Mouse (Mus musculus) forebrain, embryonic 14.5 days (tissue): ENCODE measurements around the gene Gch1. TPM values are rescaled to one million over a fixed set of nuclear protein-coding genes. Genes with fewer than 3 reads are reported as not detected.

Source experiments
- ATAC-seq: fragments of 200-750 bp; cut with Nextera tagmentation; 2 replicates; pipeline ENCODE4 v1.8.0; 2017; ENCODE audit warnings: mild to moderate bottlenecking, moderate library complexity
- DNase-seq: peaks from one replicate; pipeline ENCODE4 v3.0.0-alpha.2; 2015; ENCODE audit warnings: low spot score
- H3K27ac ChIP-seq: fragments of 300-500 bp; sonication (generic); 2 replicates; pipeline ENCODE4 v1.5.1; 2014; ENCODE audit warnings: low read depth, mild to moderate bottlenecking, control low read depth, low read length, moderate library complexity
- H3K27me3 ChIP-seq: fragments of 300-500 bp; sonication (generic); replicated peaks from 2 replicates; pipeline ENCODE4 v1.6.1; 2014; ENCODE audit warnings: low read length, control low read depth, mixed read lengths; ENCODE audit not compliant: control insufficient read depth, insufficient read depth
- H3K36me3 ChIP-seq: fragments of 300-500 bp; sonication (generic); 2 replicates; pipeline ENCODE4 v1.6.1; 2014; ENCODE audit warnings: low read length, control low read depth; ENCODE audit not compliant: control insufficient read depth, insufficient read depth
- H3K4me1 ChIP-seq: fragments of 300-500 bp; sonication (generic); 2 replicates; pipeline ENCODE4 v1.6.1; 2014; ENCODE audit warnings: antibody characterized with exemption, low read length, control low read depth; ENCODE audit not compliant: control insufficient read depth, insufficient read depth
- H3K4me2 ChIP-seq: fragments of 300-500 bp; sonication (generic); 2 replicates; pipeline ENCODE4 v1.6.1; 2014; ENCODE audit warnings: mild to moderate bottlenecking, control low read depth, low read length
- H3K4me3 ChIP-seq: fragments of 300-500 bp; sonication (generic); 2 replicates; pipeline ENCODE4 v1.5.1; 2014; ENCODE audit warnings: low read depth, low read length, control low read depth
- H3K9ac ChIP-seq: fragments of 300-500 bp; sonication (generic); 2 replicates; pipeline ENCODE4 v1.6.1; 2014; ENCODE audit warnings: mild to moderate bottlenecking, low read length, control low read depth, moderate library complexity
- H3K9me3 ChIP-seq: fragments of 300-500 bp; sonication (generic); replicated peaks from 2 replicates; pipeline ENCODE4 v1.6.1; 2016; ENCODE audit warnings: low read length, control low read depth, mixed read lengths; ENCODE audit not compliant: control insufficient read depth
- WGBS: fragments of 180-500 bp; shearing (Covaris S2); extraction: QIAGEN DNeasy Blood & Tissue Kit; methylation state at CpG from one replicate; pipeline ENCODE4 v1.1.7; 2014; 5-methylcytosine and 5-hydroxymethylcytosine counted together
- polyA plus RNA-seq: library from polyadenylated mRNA; unstranded; fragments of >200 nt; fragmentation: Nextera tagmentation; extraction: Ambion mirVana; gene quantifications from 2 replicates; pipeline ENCODE4 v1.2.1, GENCODE M21; 2014

Gch1 gene
- 2.0 TPM in 2 replicates for polyA plus RNA-seq

DNA sequence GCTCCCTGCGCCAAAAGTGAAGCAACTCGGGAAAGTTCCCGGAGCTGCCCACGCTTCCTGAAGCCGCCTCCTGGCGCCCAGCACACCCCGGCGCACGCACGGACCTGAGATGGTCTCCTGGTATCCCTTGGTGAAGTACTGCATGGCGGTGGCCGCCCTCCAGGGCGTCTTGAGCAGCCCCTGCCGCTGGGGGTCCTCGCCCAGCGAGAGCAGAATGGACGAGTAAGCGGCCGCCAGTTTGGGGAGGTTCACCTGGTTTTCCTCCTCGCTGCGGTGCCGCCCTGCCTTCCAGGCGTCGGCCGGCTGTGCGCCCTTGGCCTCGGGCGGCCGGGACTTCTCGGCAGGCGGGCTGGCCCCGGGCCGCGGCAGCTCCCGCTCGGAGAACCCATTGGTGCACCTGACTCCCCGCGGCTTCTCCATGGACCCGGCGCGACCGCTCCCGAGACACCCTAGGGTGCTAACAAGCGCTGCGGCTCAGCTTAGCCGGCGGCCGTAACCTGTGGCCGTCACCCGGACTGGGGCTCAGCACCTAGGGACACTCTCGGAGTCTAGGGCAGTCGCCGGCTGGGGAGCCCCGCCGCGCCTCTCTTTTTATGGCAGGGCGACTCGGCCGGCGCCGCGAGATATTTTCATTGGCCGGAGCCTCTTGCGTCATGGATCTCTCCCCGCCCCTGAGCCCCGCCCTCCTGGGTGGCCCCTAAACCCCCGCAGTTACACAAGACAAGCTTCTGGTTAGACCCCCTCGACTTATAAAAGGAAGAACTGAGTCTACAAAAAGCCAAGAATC lies at the start of gene Gch1:
TSS of gene Gch1 (minus strand) at position 566 of the 787 bp plus-strand sequence.
- under 1% methylated on average over 67 of the region's 68 CpGs for WGBS
- no peaks in the 10 kb centered on the region for H3K9me3 ChIP-seq
- peak within 1 kb of the TSS; percentile 61 for H3K9ac ChIP-seq
- H3K4me3 ChIP-seq = peak within 1 kb of the TSS; percentile 67
- H3K36me3 ChIP-seq = no peaks in the 10 kb centered on the region
- ATAC-seq = peak; percentile 95
- peaks cover 12% of the 10 kb centered on the region for H3K27me3 ChIP-seq
- peak; percentile 79 for DNase-seq
- peaks cover 4% of the 10 kb centered on the region; the same call in 1 of the 2 replicates for H3K4me1 ChIP-seq
- H3K4me2 ChIP-seq = peak within 1 kb of the TSS; percentile 99
- no peak within 1 kb of the TSS for H3K27ac ChIP-seq

DNA sequence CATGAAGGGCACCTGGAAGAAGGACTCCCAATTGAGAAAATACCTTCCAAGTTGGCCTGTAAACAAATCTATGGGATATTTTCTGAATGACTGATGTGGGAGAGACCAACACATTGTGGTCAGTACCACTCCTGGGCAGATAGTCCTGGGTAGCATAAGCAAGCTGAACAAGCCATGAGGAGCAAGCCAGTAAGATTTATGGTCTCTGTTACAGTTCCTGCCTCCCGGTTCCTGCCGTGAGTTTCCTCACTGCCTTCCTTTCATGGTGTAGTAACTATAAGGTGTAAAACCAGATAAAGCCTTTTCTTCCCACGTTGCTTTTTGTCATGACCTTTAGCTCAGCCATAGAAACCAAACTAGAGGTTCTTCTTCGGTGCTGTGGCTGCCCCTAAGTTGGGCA lies 48.1 kb upstream of the Gch1 start:
- H3K4me2 ChIP-seq = no peak overlapping the region
- H3K4me1 ChIP-seq = no peaks in the 10 kb centered on the region
- H3K9ac ChIP-seq = no peak overlapping the region
- no peaks in the 10 kb centered on the region for H3K27me3 ChIP-seq
- peaks cover 16% of the 10 kb centered on the region; the same call in 1 of the 2 replicates for H3K36me3 ChIP-seq
- 85% methylated on average over 4 of the region's 4 CpGs for WGBS
- H3K27ac ChIP-seq = no peak overlapping the region
- H3K4me3 ChIP-seq = no peak overlapping the region
- H3K9me3 ChIP-seq = no peaks in the 10 kb centered on the region; the same call in 1 of the 2 replicates
- ATAC-seq = no peak
- no peak for DNase-seq

DNA sequence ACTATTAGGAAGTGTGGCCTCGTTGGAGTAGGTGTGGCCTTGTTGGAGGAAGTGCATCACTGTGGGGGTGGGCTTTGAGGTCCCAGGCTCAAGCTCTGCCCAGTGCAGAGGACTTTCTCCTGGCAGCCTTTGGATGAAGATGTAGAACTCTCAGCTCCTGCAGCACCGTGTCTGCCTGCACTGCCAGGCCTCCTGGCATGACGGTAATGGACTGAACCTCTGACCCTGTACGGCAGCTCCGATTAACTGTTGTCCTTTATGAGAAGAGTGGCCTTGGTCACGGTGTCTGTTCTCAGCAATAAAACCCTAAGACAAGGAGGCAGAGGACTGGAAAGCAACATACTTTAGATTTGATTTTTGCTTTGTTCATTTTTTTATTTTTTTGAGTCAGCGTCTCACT lies 47.3 kb upstream of the Gch1 start:
- Histone ChIP-seq H3K27me3 (no peaks in the 10 kb centered on the region), H3K27ac (no peak overlapping the region), H3K9ac (no peak overlapping the region), H3K36me3 (peaks cover 10% of the 10 kb centered on the region; the same call in 1 of the 2 replicates), H3K4me2 (no peak overlapping the region), H3K9me3 (no peaks in the 10 kb centered on the region; the same call in 1 of the 2 replicates), H3K4me3 (no peak overlapping the region), H3K4me1 (no peaks in the 10 kb centered on the region)
- WGBS = 93% methylated on average over 7 of the region's 7 CpGs
- DNase-seq (no peak), ATAC-seq (no peak)

DNA sequence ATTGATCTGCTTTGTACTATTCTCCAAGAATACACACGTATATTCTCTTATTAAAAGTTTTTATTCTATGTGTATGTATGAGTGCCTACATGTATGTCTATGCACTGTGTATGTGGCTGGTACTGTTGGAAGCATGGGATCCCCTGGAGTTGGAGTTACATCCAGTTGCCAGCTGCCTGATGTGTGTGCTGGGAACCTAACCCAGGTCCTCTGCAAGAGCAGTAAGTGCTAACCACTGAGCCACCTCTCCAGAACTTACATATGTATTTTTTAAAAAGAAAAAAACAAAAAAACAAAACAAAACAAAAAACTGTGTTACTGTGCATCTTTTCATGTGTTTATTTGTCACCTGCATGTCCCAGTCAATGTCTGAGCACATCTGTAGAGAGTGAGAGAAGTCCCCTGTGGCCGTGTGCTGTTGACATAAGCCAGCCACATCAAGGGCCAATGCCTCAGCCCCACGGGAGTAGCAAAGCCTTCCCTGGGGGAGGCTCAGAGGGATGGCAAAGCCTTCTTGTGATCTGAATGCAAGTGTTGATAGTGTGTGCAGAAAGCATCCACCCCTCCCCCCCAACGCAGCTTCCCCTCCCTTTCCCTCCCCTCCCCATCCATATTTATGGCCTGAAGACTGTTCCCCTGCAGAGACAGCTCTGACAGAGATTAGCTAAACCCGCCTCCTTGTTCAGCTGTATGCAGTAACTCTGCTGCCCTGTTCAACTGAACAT lies 45.5 kb upstream of the Gch1 start:
- DNase-seq (no peak), ATAC-seq (no peak)

GRCm38 (mm10) chr14:47234032-47234431 lies 44.8 kb upstream of the Gch1 start:
- Histone ChIP-seq H3K27me3 (no peaks in the 10 kb centered on the region), H3K4me1 (no peaks in the 10 kb centered on the region), H3K9me3 (no peaks in the 10 kb centered on the region; the same call in 1 of the 2 replicates), H3K9ac (no peak overlapping the region), H3K27ac (no peak overlapping the region), H3K4me2 (no peak overlapping the region), H3K4me3 (no peak overlapping the region), H3K36me3 (no peaks in the 10 kb centered on the region)
- ATAC-seq (no peak), DNase-seq (no peak)
- 95% methylated on average over 3 of the region's 3 CpGs for WGBS

More for the DNA sequence above, 45.5 kb upstream of the Gch1 start:
- Histone ChIP-seq H3K27ac (no peak overlapping the region), H3K4me3 (no peak overlapping the region), H3K9ac (no peak overlapping the region), H3K9me3 (no peaks in the 10 kb centered on the region; the same call in 1 of the 2 replicates), H3K4me2 (no peak overlapping the region), H3K36me3 (no peaks in the 10 kb centered on the region), H3K4me1 (no peaks in the 10 kb centered on the region), H3K27me3 (no peaks in the 10 kb centered on the region)
- 69% methylated on average over 5 of the region's 5 CpGs for WGBS

- Histone ChIP-seq H3K4me3 (no peak overlapping the region), H3K4me1 (no peaks in the 10 kb centered on the region), H3K36me3 (no peaks in the 10 kb centered on the region), H3K27ac (no peak overlapping the region), H3K27me3 (no peaks in the 10 kb centered on the region), H3K4me2 (no peak overlapping the region), H3K9me3 (no peaks in the 10 kb centered on the region; the same call in 1 of the 2 replicates), H3K9ac (no peak overlapping the region)
- no peak for DNase-seq
- no peak for ATAC-seq
- WGBS = 81% methylated on average over 2 of the region's 2 CpGs
Observed at GRCm38 (mm10) chr14:47233602-47234001, 44.4 kb upstream of the Gch1 start.

DNA sequence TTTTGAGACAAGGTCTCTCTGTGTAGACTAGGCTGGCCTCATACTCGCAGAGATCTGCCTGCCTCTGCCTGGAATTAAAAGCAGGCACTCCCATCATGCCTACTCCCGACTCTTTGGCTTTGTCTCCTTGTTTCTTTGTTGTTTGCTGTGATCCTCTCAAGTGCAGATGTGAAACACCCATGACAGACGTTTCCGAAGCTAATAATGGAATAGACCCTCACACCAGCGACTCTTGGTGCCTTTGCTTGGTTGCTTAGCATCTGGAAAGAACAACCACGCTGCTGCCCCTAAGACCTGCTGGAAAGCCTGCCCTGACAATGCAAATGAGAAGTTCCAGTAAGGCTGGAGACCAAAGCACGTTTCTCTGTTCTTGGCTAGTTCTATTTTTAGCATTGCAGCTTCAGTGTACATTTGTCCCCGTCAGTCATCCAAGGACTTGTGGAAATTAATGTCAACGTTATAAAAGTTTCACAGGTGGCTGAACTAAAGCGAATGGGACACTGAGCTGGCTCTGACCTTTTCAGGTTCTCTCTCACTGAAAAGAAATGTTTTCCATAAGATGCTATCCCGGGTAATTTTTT lies 40.7 kb upstream of the Gch1 start:
- H3K4me1 ChIP-seq = no peaks in the 10 kb centered on the region
- WGBS = 84% methylated on average over 11 of the region's 11 CpGs
- no peaks in the 10 kb centered on the region for H3K27me3 ChIP-seq
- no peak overlapping the region for H3K4me2 ChIP-seq
- H3K36me3 ChIP-seq = no peaks in the 10 kb centered on the region
- no peak overlapping the region for H3K9ac ChIP-seq
- ATAC-seq = no peak
- no peak overlapping the region for H3K4me3 ChIP-seq
- H3K27ac ChIP-seq = no peak overlapping the region
- H3K9me3 ChIP-seq = no peaks in the 10 kb centered on the region
- DNase-seq = no peak

DNA sequence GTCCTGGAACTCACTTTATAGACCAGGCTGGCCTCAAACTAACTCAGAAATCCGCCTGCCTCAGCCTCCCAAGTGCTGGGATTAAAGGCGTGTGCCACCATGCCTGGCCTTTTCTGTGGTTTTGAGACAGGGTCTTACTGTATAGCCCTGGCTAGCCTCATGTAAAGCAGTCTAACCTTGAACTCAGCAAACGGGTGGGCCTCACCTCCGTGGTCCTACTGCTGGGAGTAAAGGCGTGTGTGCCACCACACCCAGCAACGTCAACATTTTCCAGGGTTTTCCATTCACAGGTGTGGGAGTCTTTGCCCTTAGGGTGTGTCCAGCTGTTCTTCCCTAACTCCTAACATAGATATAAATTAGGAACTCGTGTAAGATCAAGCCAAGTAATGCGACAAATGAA lies 36.7 kb upstream of the Gch1 start:
- DNase-seq (no peak), ATAC-seq (no peak)
- H3K36me3 ChIP-seq = no peaks in the 10 kb centered on the region
- H3K4me1 ChIP-seq = no peaks in the 10 kb centered on the region
- 92% methylated on average over 8 of the region's 8 CpGs for WGBS
- H3K4me3 ChIP-seq = no peak overlapping the region
- H3K27ac ChIP-seq = no peak overlapping the region
- no peaks in the 10 kb centered on the region for H3K27me3 ChIP-seq
- no peaks in the 10 kb centered on the region for H3K9me3 ChIP-seq
- no peak overlapping the region for H3K9ac ChIP-seq
- H3K4me2 ChIP-seq = no peak overlapping the region
